Mouse (Mus musculus) forebrain, embryonic 14.5 days (tissue): Measurements from ENCODE around the gene Cnot6. TPM values are rescaled to one million over a fixed set of nuclear protein-coding genes. Genes with fewer than 3 reads are reported as not detected.

ENCODE experiments used
- ATAC-seq: fragments of 200-750 bp; cut with Nextera tagmentation; 2 replicates; pipeline ENCODE4 v1.8.0; 2017; ENCODE audit warnings: mild to moderate bottlenecking, moderate library complexity
- DNase-seq: peaks from one replicate; pipeline ENCODE4 v3.0.0-alpha.2; 2015; ENCODE audit warnings: low spot score
- H3K27ac ChIP-seq: fragments of 300-500 bp; sonication (generic); 2 replicates; pipeline ENCODE4 v1.5.1; 2014; ENCODE audit warnings: low read depth, mild to moderate bottlenecking, control low read depth, low read length, moderate library complexity
- H3K27me3 ChIP-seq: fragments of 300-500 bp; sonication (generic); replicated peaks from 2 replicates; pipeline ENCODE4 v1.6.1; 2014; ENCODE audit warnings: low read length, control low read depth, mixed read lengths; ENCODE audit not compliant: control insufficient read depth, insufficient read depth
- H3K36me3 ChIP-seq: fragments of 300-500 bp; sonication (generic); 2 replicates; pipeline ENCODE4 v1.6.1; 2014; ENCODE audit warnings: low read length, control low read depth; ENCODE audit not compliant: control insufficient read depth, insufficient read depth
- H3K4me1 ChIP-seq: fragments of 300-500 bp; sonication (generic); 2 replicates; pipeline ENCODE4 v1.6.1; 2014; ENCODE audit warnings: antibody characterized with exemption, low read length, control low read depth; ENCODE audit not compliant: control insufficient read depth, insufficient read depth
- H3K4me2 ChIP-seq: fragments of 300-500 bp; sonication (generic); 2 replicates; pipeline ENCODE4 v1.6.1; 2014; ENCODE audit warnings: mild to moderate bottlenecking, control low read depth, low read length
- H3K4me3 ChIP-seq: fragments of 300-500 bp; sonication (generic); 2 replicates; pipeline ENCODE4 v1.5.1; 2014; ENCODE audit warnings: low read depth, low read length, control low read depth
- H3K9ac ChIP-seq: fragments of 300-500 bp; sonication (generic); 2 replicates; pipeline ENCODE4 v1.6.1; 2014; ENCODE audit warnings: mild to moderate bottlenecking, low read length, control low read depth, moderate library complexity
- H3K9me3 ChIP-seq: fragments of 300-500 bp; sonication (generic); replicated peaks from 2 replicates; pipeline ENCODE4 v1.6.1; 2016; ENCODE audit warnings: low read length, control low read depth, mixed read lengths; ENCODE audit not compliant: control insufficient read depth
- WGBS: fragments of 180-500 bp; shearing (Covaris S2); extraction: QIAGEN DNeasy Blood & Tissue Kit; methylation state at CpG from one replicate; pipeline ENCODE4 v1.1.7; 2014; 5-methylcytosine and 5-hydroxymethylcytosine counted together
- polyA plus RNA-seq: library from polyadenylated mRNA; unstranded; fragments of >200 nt; fragmentation: Nextera tagmentation; extraction: Ambion mirVana; gene quantifications from 2 replicates; pipeline ENCODE4 v1.2.1, GENCODE M21; 2014

Gene Cnot6
- polyA plus RNA-seq, 1 experiment from 2014 or later = 56.3 TPM

GRCm38 (mm10) chr11:49722692-49723091, 10.2 kb upstream of the Cnot6 start:
- ATAC-seq (no peak), DNase-seq (no peak)
- 71% methylated on average over 6 of the region's 6 CpGs for WGBS
- Histone ChIP-seq H3K36me3 (no peaks in the 10 kb centered on the region), H3K4me1 (no peaks in the 10 kb centered on the region), H3K4me2 (no peak overlapping the region), H3K27me3 (no peaks in the 10 kb centered on the region), H3K4me3 (no peak overlapping the region), H3K27ac (no peak overlapping the region), H3K9ac (no peak overlapping the region), H3K9me3 (no peaks in the 10 kb centered on the region)

DNA sequence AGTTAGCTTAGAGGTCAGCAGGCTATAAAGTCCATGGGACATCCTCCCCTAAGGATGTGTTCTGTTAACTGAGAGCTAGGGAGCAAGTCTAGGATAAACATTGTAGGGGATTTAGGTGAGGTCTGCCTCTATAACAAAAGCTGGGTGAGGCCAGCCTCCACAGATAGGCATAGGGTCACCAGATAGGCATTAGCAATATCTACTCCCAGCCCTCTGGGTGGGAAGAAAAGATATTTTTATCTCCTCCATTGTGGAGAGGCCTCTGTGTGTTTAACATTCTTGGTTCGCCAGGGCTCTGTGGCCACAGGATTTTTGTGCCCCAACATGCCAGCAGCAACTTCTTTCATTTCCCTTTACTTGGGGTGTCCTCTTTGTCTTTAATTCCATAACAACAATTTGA, 8.8 kb upstream of the Cnot6 start:
- no peak overlapping the region for H3K4me3 ChIP-seq
- H3K27ac ChIP-seq = no peak overlapping the region
- H3K4me1 ChIP-seq = no peaks in the 10 kb centered on the region
- H3K9ac ChIP-seq = no peak overlapping the region
- H3K9me3 ChIP-seq = no peaks in the 10 kb centered on the region
- no peak overlapping the region for H3K4me2 ChIP-seq
- H3K36me3 ChIP-seq = no peaks in the 10 kb centered on the region
- no peak for DNase-seq
- no peaks in the 10 kb centered on the region for H3K27me3 ChIP-seq
- WGBS = 81% methylated on average over 1 of the region's 1 CpGs
- ATAC-seq = no peak

- H3K4me1 ChIP-seq = no peaks in the 10 kb centered on the region
- no peak overlapping the region for H3K4me3 ChIP-seq
- no peak overlapping the region for H3K9ac ChIP-seq
- DNase-seq (no peak), ATAC-seq (no peak)
- H3K9me3 ChIP-seq = no peaks in the 10 kb centered on the region
- no peak overlapping the region for H3K27ac ChIP-seq
- no peaks in the 10 kb centered on the region for H3K36me3 ChIP-seq
- no peaks in the 10 kb centered on the region for H3K27me3 ChIP-seq
- no peak overlapping the region for H3K4me2 ChIP-seq
- 91% methylated on average over 8 of the region's 8 CpGs for WGBS
Measured at GRCm38 (mm10) chr11:49719466-49720151, 7.1 kb upstream of the Cnot6 start.

DNA sequence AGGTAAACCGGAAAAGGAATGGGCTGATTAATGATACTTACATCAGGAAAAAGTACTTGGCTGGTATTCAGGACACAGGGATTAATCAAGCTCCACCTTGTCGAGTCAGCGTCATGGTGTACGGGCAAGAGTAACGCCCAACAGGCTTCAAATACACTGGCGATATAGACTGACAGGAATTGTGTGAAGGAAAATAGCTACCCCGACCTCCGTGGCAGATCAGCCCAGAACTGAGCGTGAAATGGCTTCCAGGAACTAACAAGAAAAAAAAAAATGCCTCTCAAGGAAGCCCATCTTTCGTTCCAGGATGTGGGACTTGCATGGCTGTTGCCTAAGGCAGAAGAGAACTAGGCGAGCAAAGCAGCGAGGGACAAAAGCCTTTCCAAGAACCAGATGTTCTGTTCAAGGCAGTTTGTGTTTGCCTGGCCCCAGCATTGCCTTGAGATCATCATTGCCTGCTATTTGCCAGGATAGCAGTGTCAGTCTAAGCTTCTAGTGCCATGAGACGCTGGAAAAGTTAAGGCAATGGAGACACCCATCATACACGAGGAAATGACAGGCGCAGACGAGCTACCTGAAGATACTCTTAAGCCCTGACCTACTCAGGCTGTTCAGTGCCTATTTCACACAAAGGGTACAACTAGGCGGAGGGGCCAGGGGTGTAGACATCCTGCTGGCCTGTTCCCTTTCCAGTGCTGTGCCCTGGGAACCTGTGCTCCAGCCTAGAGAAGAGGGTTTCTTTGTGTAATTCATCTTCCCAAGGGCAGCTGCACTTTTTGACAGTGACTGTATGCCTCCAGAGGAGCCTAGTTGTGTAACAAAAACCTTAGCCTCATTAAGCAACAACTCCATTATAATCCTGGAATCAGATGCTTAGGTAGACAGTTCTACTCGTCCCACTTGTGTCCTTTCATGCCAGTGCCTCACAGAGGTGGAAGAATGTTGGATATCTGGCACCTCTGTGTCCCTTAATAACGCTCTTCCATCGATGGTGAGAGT, 1.1 kb upstream of the Cnot6 start:
- Histone ChIP-seq H3K36me3 (no peaks in the 10 kb centered on the region), H3K27me3 (no peaks in the 10 kb centered on the region), H3K27ac (peak overlapping the region; percentile 1; the same call in 1 of the 2 replicates), H3K4me3 (peak overlapping the region; percentile 99), H3K9ac (peak overlapping the region; percentile 52), H3K4me1 (peaks cover 29% of the 10 kb centered on the region), H3K4me2 (peak overlapping the region; percentile 69), H3K9me3 (no peaks in the 10 kb centered on the region)
- peak; percentile 23 for ATAC-seq
- WGBS = 33% methylated on average over 20 of the region's 20 CpGs
- peak; percentile 51 for DNase-seq

GRCm38 (mm10) chr11:49711981-49712554, 455 bp downstream of the Cnot6 start:
- peaks cover 8% of the 10 kb centered on the region for H3K36me3 ChIP-seq
- H3K4me3 ChIP-seq = peak overlapping the region; percentile 99
- peak overlapping the region; percentile 99 for H3K9ac ChIP-seq
- no peaks in the 10 kb centered on the region for H3K9me3 ChIP-seq
- 1% methylated on average over 47 of the region's 70 CpGs for WGBS
- H3K4me1 ChIP-seq = peaks cover 29% of the 10 kb centered on the region
- ATAC-seq (peak; percentile 65), DNase-seq (peak; percentile 24)
- peak overlapping the region; percentile 73 for H3K4me2 ChIP-seq
- H3K27me3 ChIP-seq = no peaks in the 10 kb centered on the region
- peak overlapping the region; percentile 93 for H3K27ac ChIP-seq

DNA sequence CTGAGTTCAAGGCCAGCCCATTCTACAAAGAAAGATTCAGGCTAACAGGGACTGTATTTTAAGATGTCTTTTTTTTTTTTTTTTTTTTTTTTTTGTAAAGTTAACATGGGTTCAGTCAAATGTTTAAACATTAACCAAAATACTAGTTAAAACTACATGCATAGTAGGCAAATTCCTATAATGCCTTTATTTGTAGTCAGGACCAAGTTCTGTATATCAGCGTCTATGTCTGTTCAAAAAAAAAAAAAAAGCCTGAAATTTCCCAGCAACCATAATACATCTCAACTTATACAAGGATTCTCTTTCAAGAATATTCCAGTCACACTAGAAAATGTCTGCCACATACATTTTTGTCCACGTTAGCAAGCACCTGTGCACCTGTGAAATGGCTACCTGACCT, 1.9 kb downstream of the Cnot6 start:
- H3K9me3 ChIP-seq = no peaks in the 10 kb centered on the region
- H3K27me3 ChIP-seq = no peaks in the 10 kb centered on the region
- peak overlapping the region; percentile 99 for H3K4me3 ChIP-seq
- no peak for ATAC-seq
- peak overlapping the region; percentile 73 for H3K4me2 ChIP-seq
- DNase-seq = no peak
- 80% methylated on average over 2 of the region's 2 CpGs for WGBS
- peaks cover 29% of the 10 kb centered on the region for H3K4me1 ChIP-seq
- H3K9ac ChIP-seq = peak overlapping the region; percentile 99
- H3K27ac ChIP-seq = no peak overlapping the region
- H3K36me3 ChIP-seq = peaks cover 19% of the 10 kb centered on the region

DNA sequence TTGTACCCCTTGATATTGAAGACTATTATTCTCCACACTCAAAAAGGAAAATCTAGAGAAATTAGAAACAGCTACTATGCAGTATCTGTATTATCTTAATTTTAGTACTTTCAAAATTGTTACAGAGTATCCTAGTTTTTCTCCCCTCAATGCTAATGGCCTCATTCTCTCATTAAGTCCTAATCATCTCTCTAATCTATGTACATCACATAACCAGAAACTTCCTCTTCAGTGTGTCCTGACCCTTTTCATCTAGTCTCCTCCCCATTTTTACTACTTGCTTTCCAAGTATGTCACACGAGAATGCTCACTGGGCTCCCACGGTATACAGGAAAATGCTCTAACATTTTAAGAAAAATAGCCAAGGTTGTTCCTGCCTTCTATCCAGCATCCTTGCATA, 4.7 kb downstream of the Cnot6 start:
- Histone ChIP-seq H3K27me3 (no peaks in the 10 kb centered on the region), H3K4me2 (no peak overlapping the region), H3K4me3 (no peak overlapping the region), H3K27ac (no peak overlapping the region), H3K9me3 (no peaks in the 10 kb centered on the region), H3K4me1 (peaks cover 18% of the 10 kb centered on the region), H3K9ac (no peak overlapping the region), H3K36me3 (peaks cover 30% of the 10 kb centered on the region)
- DNase-seq = no peak
- ATAC-seq = no peak
- 91% methylated on average over 2 of the region's 2 CpGs for WGBS

- H3K27me3 ChIP-seq = no peaks in the 10 kb centered on the region
- 88% methylated on average over 8 of the region's 8 CpGs for WGBS
- H3K36me3 ChIP-seq = peaks cover 46% of the 10 kb centered on the region
- H3K4me1 ChIP-seq = peaks cover 6% of the 10 kb centered on the region
- H3K4me2 ChIP-seq = no peak overlapping the region
- ATAC-seq (no peak), DNase-seq (no peak)
- H3K4me3 ChIP-seq = no peak overlapping the region
- no peak overlapping the region for H3K27ac ChIP-seq
- H3K9me3 ChIP-seq = no peaks in the 10 kb centered on the region
- no peak overlapping the region for H3K9ac ChIP-seq
Measured at GRCm38 (mm10) chr11:49704804-49705203, 7.7 kb downstream of the Cnot6 start.
